Mouse (Mus musculus) ES-E14 (cell line): ENCODE data around the gene Zdhhc14.

Experiments
- HCFC1 ChIP-seq: IDR thresholded peaks from 2 replicates; pipeline ENCODE4 v1.6.1; 2012; ENCODE audit warnings: low read length, inconsistent platforms, borderline replicate concordance; ENCODE audit not compliant: insufficient read depth
- MAFK ChIP-seq: IDR thresholded peaks from 2 replicates; pipeline ENCODE4 v1.6.1; 2014; ENCODE audit warnings: mild to moderate bottlenecking, low read depth, low read length, inconsistent platforms; ENCODE audit not compliant: insufficient read depth
- ZC3H11A ChIP-seq: IDR thresholded peaks from 2 replicates; pipeline ENCODE4 v1.6.1; 2012; ENCODE audit warnings: low read depth, mild to moderate bottlenecking, inconsistent platforms, low read length, borderline replicate concordance
- ZNF384 ChIP-seq: IDR thresholded peaks from 2 replicates; pipeline ENCODE4 v1.6.1; 2012; ENCODE audit warnings: low read depth, low read length, inconsistent platforms

DNA sequence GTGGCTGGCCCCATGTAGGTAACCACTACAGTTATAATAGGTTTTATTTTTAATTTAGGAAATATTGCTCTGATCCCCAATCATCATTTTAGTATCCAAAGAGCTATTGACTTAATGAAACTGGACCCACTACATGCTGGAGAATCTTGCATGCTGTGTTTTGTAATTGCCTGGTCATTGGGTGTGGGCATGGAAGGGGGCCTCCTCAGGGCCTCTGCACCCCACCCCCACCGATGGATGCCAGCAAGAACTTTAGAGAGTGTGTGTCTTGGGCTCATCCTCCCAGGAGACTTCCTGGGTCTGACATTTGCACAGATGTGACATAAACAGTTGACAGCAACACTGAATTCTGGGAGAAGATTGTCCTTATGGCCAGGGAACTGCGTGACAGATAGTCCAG lies 49.8 kb downstream of the Zdhhc14 start:
- no peak for TF ChIP-seq HCFC1
- TF ChIP-seq MAFK, result no peak
- TF ChIP-seq ZC3H11A, result no peak
- no peak for TF ChIP-seq ZNF384
